In genomic region chr12:108179321-108180266, GRCm38 (mm10) we compare ENCODE assay signal across 8 mouse cellular contexts. TPM values are rescaled to one million over a fixed set of nuclear protein-coding genes. Genes with fewer than 3 reads are reported as not detected.
DNase-seq lines count a peak whose midpoint lies in the region; ATAC-seq lines count a peak whose summit lies in the region.

Ccnk (plus strand) TSS chr12:108179579.

- WGBS in heart, embryonic 10.5 days = under 1% methylated on average over 82 of the region's 82 CpGs
- WGBS in kidney, embryonic 15.5 days = under 1% methylated on average over 80 of the region's 82 CpGs

- H3K4me3 ChIP-seq in heart, embryonic 10.5 days = peak within 1 kb of the TSS; percentile 98
- peak within 1 kb of the TSS; percentile 100 for H3K4me3 ChIP-seq in kidney, embryonic 15.5 days (replicated peaks)

- peak within 1 kb of the TSS; percentile 96 for H3K27ac ChIP-seq in heart, embryonic 10.5 days
- H3K27ac ChIP-seq in kidney, embryonic 15.5 days = peak within 1 kb of the TSS; percentile 91

- H3K9me3 ChIP-seq in heart, embryonic 10.5 days = no peaks in the 10 kb centered on the region
- H3K9me3 ChIP-seq in kidney, embryonic 15.5 days (replicated peaks) = no peaks in the 10 kb centered on the region

- no peaks in the 10 kb centered on the region for H3K27me3 ChIP-seq in heart, embryonic 10.5 days (ENCODE audit: insufficient read depth, poor library complexity, severe bottlenecking)
- no peaks in the 10 kb centered on the region for H3K27me3 ChIP-seq in kidney, embryonic 15.5 days

- peak within 1 kb of the TSS; percentile 98 for H3K9ac ChIP-seq in kidney, embryonic 15.5 days

- ATAC-seq in erythroblast, adult 5-6 weeks (replicated peaks; ENCODE audit: low FRiP score, poor library complexity, severe bottlenecking) = peak; percentile 92
- ATAC-seq in kidney, embryonic 15.5 days (replicated peaks; ENCODE audit: low FRiP score) = peak; percentile 98
- peak; percentile 93 for ATAC-seq in monocyte, adult 5-6 weeks (replicated peaks; ENCODE audit: insufficient number of reproducible peaks, low FRiP score, low TSS enrichment, poor library complexity, severe bottlenecking)

- peaks cover 32% of the 10 kb centered on the region for H3K4me1 ChIP-seq in heart, embryonic 10.5 days
- peaks cover 30% of the 10 kb centered on the region for H3K4me1 ChIP-seq in kidney, embryonic 15.5 days

- H3K36me3 ChIP-seq in heart, embryonic 10.5 days = peaks cover 24% of the 10 kb centered on the region
- H3K36me3 ChIP-seq in kidney, embryonic 15.5 days = peaks cover 29% of the 10 kb centered on the region

- H3K4me2 ChIP-seq in kidney, embryonic 15.5 days = peak within 1 kb of the TSS; percentile 87

- peak; percentile 97 to 98 for DNase-seq in B cell, adult 2 months
- DNase-seq in brain, adult 2 months (ENCODE audit: low read depth, low spot score) = peak; percentile 100
- DNase-seq in heart, embryonic 10.5 days (ENCODE audit: low spot score) = peak; percentile 100
- peak; percentile 100 for DNase-seq in liver
- peak; percentile 98 for DNase-seq in spleen, postnatal 4 days (ENCODE audit: low spot score in 2 of 2)

RNA-seq across cellular contexts. Expression of gene Ccnk, which starts in this region (rescaled TPM):
- total RNA-seq in erythroblast, adult 5-6 weeks (2015; ENCODE audit: low replicate concordance) = 41.6 and 43.4 TPM in 2 replicates
- 12.8 and 18.7 TPM in 2 replicates for total RNA-seq in erythroblast, adult 5-6 weeks (2017; ENCODE audit: low replicate concordance)
- 2.0 and 3.6 TPM in 2 replicates for polyA plus RNA-seq in heart, embryonic 10.5 days (2016; fragmentation: Nextera tagmentation; extraction: Ambion mirVana)
- 3.2 and 3.7 TPM in 2 replicates for polyA plus RNA-seq in kidney, embryonic 15.5 days (2015; fragmentation: Nextera tagmentation; extraction: Ambion mirVana)
- 22.4 to 31.4 TPM (median 26.9 TPM) in 3 replicates for total RNA-seq in monocyte, adult 5-6 weeks (2017)

Comparison
In these comparisons a context has a peak if more than half of its experiments do, and no peak if none do; other contexts are left out.
1. Peak in every context shown above with its lines: DNase-seq, ATAC-seq, H3K4me3 ChIP-seq and H3K27ac ChIP-seq.